Mouse (Mus musculus) erythroblast, embryonic 14.5 days (primary cell): Measurements from ENCODE around the gene Nav2.

ENCODE experiments used
- GATA1 ChIP-seq: IDR thresholded peaks from 2 replicates; pipeline ENCODE4 v1.6.1; 2012; ENCODE audit warnings: low read length, inconsistent platforms, mixed read lengths
- TAL1 ChIP-seq: IDR thresholded peaks from 3 replicates; pipeline ENCODE4 v1.6.1; 2012; ENCODE audit warnings: low read length, inconsistent platforms, mixed read lengths

GRCm38 (mm10) chr7:49101291-49101690 is 192.8 kb downstream of the Nav2 start:
- TF ChIP-seq GATA1 (no peak), TAL1 (no peak)
